Mouse (Mus musculus): ENCODE results near the gene Med1.

DNA sequence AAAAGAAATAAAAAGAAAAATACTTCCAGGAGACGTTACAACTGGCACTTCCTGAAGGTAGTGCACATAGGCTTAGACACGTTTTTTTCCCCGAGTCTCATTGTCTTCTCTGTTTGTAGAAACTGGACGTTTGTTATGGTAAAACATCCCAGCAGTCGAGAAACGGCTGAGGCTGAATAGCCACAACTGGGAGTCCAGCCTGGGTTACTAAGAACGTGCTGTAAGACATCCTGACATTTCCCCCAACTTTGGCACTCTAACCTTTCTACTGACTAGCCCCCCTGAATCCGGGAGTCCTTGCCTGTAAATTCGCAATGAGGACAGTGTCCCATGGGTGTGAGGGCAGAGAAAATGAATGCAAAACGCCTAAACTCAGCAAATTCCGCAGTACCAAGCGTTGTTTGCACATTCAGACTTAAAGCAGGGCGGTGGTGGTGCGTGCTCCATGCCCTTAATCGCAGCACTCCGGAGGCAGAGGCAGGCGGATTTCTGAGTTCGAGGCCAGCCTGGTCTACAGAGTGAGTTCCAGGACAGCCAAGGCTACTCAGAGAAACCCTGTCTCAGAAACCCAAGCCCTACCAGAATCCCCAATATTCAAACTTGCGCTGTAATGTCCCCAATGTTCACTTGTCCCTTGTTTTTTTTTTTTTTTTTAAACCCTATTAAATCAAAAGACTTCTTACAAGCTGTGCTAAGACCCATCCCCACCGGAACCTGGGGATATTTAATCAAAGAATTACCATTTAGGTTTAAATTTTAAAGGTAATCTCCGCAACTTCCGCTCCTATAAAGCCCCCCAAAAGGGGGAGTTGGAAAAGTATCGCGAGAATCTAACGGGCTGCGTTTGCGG lies 8.9 kb upstream of the Med1 start:
- TF ChIP-seq CTCF (IDR thresholded peaks at IDR 0.05; ENCODE audit: control insufficient read depth, insufficient read depth, insufficient read length) (no peak), MYOD1 (IDR thresholded peaks at IDR 0.05; ENCODE audit: control insufficient read depth, insufficient read length, low read depth) (no peak), MAX (IDR thresholded peaks at IDR 0.05) (no peak), CEBPB (IDR thresholded peaks at IDR 0.05; ENCODE audit: low read depth) (no peak), USF1 (IDR thresholded peaks at IDR 0.05; ENCODE audit: low read depth) (no peak), MYOG (IDR thresholded peaks at IDR 0.05; ENCODE audit: control insufficient read depth, extremely low read depth, insufficient read length) (no peak)
